Mouse (Mus musculus): ENCODE results near the gene Spred2.

GRCm38 (mm10) chr11:19982779-19983178 lies 58.6 kb downstream of the Spred2 start:
- TF ChIP-seq TBP (IDR thresholded peaks at IDR 0.05; ENCODE audit: low read depth, low read length) (no peak), CTCF (IDR thresholded peaks at IDR 0.05 in 2 of 3, conservative IDR thresholded peaks at IDR 0.05 in 1 of 3; ENCODE audit: control insufficient read depth in 1 of 3, insufficient read depth in 1 of 3, low read depth in 2 of 3, low read length in 3 of 3, poor library complexity in 1 of 3, severe bottlenecking in 1 of 3) (no peak), GABPA (IDR thresholded peaks at IDR 0.05; ENCODE audit: low read depth, low read length) (no peak), MEF2A (IDR thresholded peaks at IDR 0.05; ENCODE audit: extremely low read depth, insufficient replicate concordance, low read depth, low read length, poor library complexity, severe bottlenecking) (no peak), GATA1 (IDR thresholded peaks at IDR 0.05; ENCODE audit: low read depth, low read length) (no peak), CHD2 (IDR thresholded peaks at IDR 0.05; ENCODE audit: low read length) (no peak), SIN3A (IDR thresholded peaks at IDR 0.05; ENCODE audit: low read length) (no peak), MYC (IDR thresholded peaks at IDR 0.05; ENCODE audit: low read depth, low read length) (no peak), ZMIZ1 (IDR thresholded peaks at IDR 0.05; ENCODE audit: low read depth, low read length) (no peak)
